Mouse (Mus musculus) spleen, postnatal 4 days (tissue): ENCODE results near the gene Rab1b.

ENCODE experiments used
- DNase-seq, 2 experiments: peaks; one replicate each; pipeline ENCODE4 v3.0.0; 2022; ENCODE audit warnings: low spot score in 2 of 2

Gene Rab1b

DNA sequence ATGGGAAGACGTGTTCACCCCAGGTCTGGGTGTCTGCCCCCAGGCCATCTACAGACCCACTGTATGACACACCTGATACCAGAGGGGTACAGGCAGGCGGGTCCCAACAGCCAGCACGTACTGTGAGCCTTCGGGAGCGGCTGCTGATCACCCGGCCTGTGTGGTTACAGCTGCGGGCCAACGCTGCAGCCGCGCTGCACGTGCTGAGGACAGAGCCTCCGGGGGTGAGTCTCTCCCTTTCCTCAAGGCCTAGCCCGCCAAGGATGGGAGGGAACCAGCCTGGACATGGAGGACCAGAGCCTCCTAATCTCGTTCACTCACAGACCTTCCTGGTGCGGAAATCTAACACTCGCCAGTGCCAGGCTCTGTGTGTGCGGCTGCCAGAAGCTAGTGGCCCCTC is 55.8 kb downstream of the Rab1b start:
- no peak for DNase-seq

DNA sequence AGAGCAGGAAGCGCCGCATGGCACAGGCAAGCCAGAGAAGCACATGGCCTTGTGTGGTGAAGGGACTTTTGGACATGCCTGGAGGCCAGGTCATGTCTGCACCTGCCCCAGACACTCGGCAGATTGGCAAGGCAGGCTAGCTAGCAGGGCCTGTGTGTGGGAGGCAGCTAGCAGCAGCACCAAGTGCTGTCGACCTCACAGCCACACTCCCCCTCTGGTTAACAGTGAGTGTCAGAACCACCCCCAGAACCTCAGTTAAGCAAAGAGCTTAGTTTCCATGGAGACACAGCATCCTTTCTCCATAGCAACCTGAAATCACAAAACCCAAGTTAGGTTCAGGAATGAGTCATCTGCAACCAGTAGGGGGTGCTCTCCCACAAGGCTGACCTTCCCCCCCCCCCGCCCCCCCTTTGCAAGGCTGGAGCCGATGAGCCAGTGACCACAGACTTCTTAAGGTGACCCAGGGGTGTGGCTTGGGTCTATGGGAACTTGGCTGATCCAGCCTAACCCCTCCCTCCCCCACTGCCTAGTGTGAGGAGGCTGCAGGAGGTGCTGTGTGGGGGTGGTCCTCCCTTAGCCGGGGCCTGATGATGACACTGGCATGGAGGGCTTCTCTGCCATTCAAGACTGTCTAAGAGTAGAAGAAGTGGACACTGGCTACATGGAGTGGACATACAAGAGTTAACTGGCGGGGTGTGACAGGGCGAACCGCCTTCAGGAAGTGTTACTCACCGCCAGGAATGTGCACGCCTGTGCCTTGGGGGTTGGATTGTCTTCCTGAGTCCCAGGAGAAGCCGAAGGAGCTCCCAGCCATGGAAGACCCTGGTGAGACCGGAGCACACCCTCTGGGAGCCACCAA is 56.6 kb downstream of the Rab1b start, which contains the start of gene Rin1:
Gene Rin1 (plus strand): TSS at position 435 of the 859 bp plus-strand sequence.
- no peak for DNase-seq

DNA sequence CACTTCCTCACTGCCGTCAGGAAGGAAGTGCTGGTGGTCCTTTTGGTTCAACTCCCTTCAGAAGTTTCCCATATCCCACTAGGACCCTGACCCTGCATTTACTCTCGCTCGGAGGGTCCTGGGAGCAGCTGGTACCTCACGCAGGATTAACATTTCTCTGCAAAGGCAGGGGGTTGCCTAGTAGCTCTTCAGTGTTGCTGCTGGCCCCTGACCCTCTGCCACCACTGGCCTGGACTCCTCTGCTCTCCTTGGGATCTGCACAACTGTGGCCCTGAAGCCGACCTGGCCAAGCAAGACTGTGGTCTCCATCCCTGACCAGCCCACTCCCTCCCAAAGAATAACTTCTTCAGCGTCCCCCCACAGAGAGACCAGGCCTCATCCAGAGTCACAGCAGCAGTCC is 57.5 kb downstream of the Rab1b start:
- DNase-seq, result no peak
